Mouse (Mus musculus) liver, embryonic 15.5 days (tissue): ENCODE results near the gene Senp5. TPM values are rescaled to one million over a fixed set of nuclear protein-coding genes. Genes with fewer than 3 reads are reported as not detected.

Source experiments
- ATAC-seq: fragments of 200-750 bp; cut with Nextera tagmentation; 2 replicates; pipeline ENCODE4 v1.8.0; 2017; ENCODE audit warnings: moderate number of reproducible peaks, mild to moderate bottlenecking, moderate library complexity; ENCODE audit not compliant: insufficient read depth
- H3K27ac ChIP-seq: fragments of 300-500 bp; sonication (generic); replicated peaks from 2 replicates; pipeline ENCODE4 v1.5.1; 2015; ENCODE audit warnings: mild to moderate bottlenecking, inconsistent platforms
- H3K27me3 ChIP-seq: fragments of 300-500 bp; sonication (generic); 2 replicates; pipeline ENCODE4 v1.6.1; 2015; ENCODE audit warnings: mild to moderate bottlenecking, inconsistent platforms
- H3K36me3 ChIP-seq: fragments of 300-500 bp; sonication (generic); replicated peaks from 2 replicates; pipeline ENCODE4 v1.6.1; 2015; ENCODE audit warnings: moderate library complexity, mild to moderate bottlenecking, inconsistent platforms
- H3K4me1 ChIP-seq: fragments of 300-500 bp; sonication (generic); replicated peaks from 2 replicates; pipeline ENCODE4 v1.6.1; 2015; ENCODE audit warnings: inconsistent platforms
- H3K4me2 ChIP-seq: fragments of 300-500 bp; sonication (generic); 2 replicates; pipeline ENCODE4 v1.6.1; 2015; ENCODE audit warnings: moderate library complexity, mild to moderate bottlenecking, inconsistent platforms
- H3K4me3 ChIP-seq: fragments of 300-500 bp; sonication (generic); replicated peaks from 2 replicates; pipeline ENCODE4 v1.5.1; 2015; ENCODE audit warnings: mild to moderate bottlenecking, inconsistent platforms
- H3K9ac ChIP-seq: fragments of 300-500 bp; sonication (generic); 2 replicates; pipeline ENCODE4 v1.6.1; 2015; ENCODE audit warnings: moderate library complexity, mild to moderate bottlenecking, inconsistent platforms
- H3K9me3 ChIP-seq: fragments of 300-500 bp; sonication (generic); replicated peaks from 2 replicates; pipeline ENCODE4 v1.6.1; 2016; ENCODE audit warnings: inconsistent platforms
- whole genome bisulfite sequencing: fragments of 180-500 bp; shearing (Covaris S2); methylation state at CpG from one replicate; pipeline ENCODE4 v1.1.7; 2015; ENCODE audit warnings: mixed read lengths; ENCODE audit not compliant: insufficient replicate concordance; 5-methylcytosine and 5-hydroxymethylcytosine counted together
- polyA plus RNA-seq: library from polyadenylated mRNA; unstranded; fragments of >200 nt; fragmentation: Nextera tagmentation; extraction: Ambion mirVana; gene quantifications from 2 replicates; pipeline ENCODE4 v1.2.1, GENCODE M21; 2015

Gene Senp5
- polyA plus RNA-seq, 1 experiment from 2014 or later, result 4.7 TPM

DNA sequence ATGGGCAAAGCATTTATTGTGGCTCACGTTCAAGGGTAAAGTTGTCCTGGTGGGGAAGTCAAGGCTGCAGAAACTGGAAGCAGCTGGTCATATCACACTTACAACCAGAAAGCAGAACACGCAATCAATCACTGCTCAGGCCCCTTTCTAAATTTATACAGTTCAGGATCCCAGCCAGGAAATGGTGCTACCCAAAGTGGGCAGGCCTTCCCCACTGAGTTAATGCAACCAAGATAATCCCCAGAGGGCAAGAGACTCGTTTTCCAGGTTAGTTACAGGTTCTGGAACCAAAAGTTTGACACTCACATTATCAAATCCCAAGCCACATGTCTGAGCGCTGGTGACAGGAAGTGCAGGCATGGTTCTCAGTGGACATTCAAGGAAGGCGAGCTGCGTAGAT is 64.2 kb downstream of the Senp5 start:
- Histone ChIP-seq H3K27me3 (peaks cover 33% of the 10 kb centered on the region), H3K36me3 (no peaks in the 10 kb centered on the region), H3K27ac (no peak overlapping the region), H3K4me1 (peaks cover 7% of the 10 kb centered on the region; the same call in 1 of the 2 replicates), H3K9ac (no peak overlapping the region), H3K4me3 (no peak overlapping the region), H3K4me2 (no peak overlapping the region), H3K9me3 (no peaks in the 10 kb centered on the region)
- 33% methylated on average over 6 of the region's 6 CpGs for WGBS
- ATAC-seq, result no peak

DNA sequence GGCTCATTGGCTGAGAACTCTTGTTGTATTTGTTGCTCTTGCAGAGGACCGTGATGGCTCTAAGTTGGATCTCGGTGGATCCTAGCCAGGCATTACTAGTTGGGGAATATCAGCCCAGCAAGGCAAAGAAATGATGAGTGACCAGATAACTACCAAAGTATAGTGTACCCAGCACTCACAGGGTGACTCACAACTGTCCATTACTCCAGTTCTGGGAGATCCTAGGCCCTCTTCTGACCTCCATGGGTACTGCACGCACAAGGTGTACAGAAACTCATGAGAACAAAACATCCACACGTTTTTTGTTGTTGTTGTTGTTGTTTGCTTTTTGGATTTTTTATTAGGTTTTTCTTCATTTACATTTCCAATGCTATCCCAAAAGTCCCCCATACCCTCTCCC is 66.5 kb downstream of the Senp5 start:
- H3K36me3 ChIP-seq, result no peaks in the 10 kb centered on the region
- ATAC-seq, result no peak
- H3K9ac ChIP-seq, result no peak overlapping the region
- peaks cover 56% of the 10 kb centered on the region for H3K27me3 ChIP-seq
- no peaks in the 10 kb centered on the region for H3K9me3 ChIP-seq
- no peak overlapping the region for H3K4me3 ChIP-seq
- H3K4me1 ChIP-seq, result peaks cover 17% of the 10 kb centered on the region
- 63% methylated on average over 4 of the region's 4 CpGs for WGBS
- H3K4me2 ChIP-seq, result no peak overlapping the region
- no peak overlapping the region for H3K27ac ChIP-seq

DNA sequence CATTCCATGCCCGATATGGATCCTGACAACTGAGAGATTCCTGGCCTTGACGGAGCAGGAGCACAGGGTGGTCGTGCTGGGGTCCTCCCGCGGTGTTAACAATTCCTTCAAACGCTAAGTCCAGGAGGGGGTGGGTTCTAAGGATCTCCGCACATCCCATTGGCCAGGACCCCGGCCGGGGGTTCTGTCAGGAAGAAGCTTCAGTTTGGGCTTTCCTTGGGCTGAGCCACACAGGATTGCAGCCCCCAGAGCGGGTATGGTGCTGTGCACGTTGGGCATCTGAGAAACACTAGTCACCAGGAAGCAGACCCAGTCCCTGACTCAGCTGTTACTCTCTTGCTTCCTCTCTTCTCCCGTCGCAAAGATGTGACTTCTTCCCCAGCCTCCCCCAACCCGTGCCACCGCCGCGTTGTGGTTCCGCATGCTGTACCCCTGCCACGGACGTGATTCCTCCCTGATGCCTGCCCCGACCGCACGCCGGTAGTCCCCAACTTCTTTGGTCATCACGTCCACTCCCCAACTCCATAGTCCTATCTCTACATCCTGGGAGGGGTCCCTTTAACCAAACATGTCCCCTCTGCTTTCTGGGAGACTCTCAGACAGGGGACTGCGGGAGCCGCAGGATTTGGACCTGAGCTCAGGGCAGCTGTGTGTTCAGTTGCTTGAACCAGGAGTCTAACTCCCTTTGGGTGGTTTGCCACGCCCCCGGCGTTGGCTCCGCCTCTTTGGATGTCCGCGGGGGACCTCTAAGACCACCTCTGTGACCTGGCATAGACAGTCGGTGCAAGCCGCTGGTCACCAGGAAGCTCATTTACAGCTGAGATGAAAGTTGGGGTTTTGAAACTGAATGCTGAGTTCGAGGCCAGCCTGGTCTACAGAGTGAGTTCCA is 67.8 kb downstream of the Senp5 start:
- Histone ChIP-seq H3K27me3 (peaks cover 63% of the 10 kb centered on the region), H3K27ac (no peak overlapping the region), H3K4me2 (peak overlapping the region; percentile 50), H3K9me3 (no peaks in the 10 kb centered on the region), H3K36me3 (no peaks in the 10 kb centered on the region), H3K4me1 (peaks cover 17% of the 10 kb centered on the region), H3K9ac (no peak overlapping the region), H3K4me3 (peak overlapping the region; percentile 14; the same call in 1 of the 2 replicates)
- WGBS, result 5% methylated on average over 36 of the region's 36 CpGs
- peak; percentile 32; the same call in 1 of the 2 replicates for ATAC-seq

DNA sequence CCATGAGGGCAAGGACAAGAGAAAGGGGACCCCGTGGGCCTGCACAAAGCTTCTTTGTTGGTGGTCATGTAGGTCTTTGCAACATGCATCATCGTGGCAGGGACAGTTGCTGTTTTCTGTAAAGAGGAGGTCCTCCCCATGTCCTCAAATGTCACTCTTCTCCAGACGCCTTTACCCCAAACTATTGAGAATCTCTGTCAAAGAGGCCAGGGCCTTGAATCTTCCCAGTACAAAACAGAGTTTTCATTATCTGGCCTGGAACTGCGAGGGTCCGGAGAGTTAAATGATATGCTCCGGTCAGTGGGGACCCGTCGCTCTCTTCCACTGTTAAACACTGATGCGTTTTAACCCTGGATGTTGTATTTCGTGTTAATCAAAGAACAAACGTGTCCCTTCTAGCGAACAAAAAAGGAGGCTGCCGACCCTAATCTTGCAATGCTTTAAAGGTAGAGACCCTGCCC is 68.5 kb downstream of the Senp5 start:
- Histone ChIP-seq H3K27ac (no peak overlapping the region), H3K27me3 (peaks cover 70% of the 10 kb centered on the region), H3K36me3 (no peaks in the 10 kb centered on the region), H3K9ac (no peak overlapping the region), H3K4me1 (peaks cover 17% of the 10 kb centered on the region), H3K4me2 (peak overlapping the region; percentile 50), H3K9me3 (no peaks in the 10 kb centered on the region), H3K4me3 (0 out of 2 replicates have a peak overlapping the region, but pooled peaks have one; percentile 14)
- WGBS, result 28% methylated on average over 13 of the region's 13 CpGs
- ATAC-seq, result no peak

DNA sequence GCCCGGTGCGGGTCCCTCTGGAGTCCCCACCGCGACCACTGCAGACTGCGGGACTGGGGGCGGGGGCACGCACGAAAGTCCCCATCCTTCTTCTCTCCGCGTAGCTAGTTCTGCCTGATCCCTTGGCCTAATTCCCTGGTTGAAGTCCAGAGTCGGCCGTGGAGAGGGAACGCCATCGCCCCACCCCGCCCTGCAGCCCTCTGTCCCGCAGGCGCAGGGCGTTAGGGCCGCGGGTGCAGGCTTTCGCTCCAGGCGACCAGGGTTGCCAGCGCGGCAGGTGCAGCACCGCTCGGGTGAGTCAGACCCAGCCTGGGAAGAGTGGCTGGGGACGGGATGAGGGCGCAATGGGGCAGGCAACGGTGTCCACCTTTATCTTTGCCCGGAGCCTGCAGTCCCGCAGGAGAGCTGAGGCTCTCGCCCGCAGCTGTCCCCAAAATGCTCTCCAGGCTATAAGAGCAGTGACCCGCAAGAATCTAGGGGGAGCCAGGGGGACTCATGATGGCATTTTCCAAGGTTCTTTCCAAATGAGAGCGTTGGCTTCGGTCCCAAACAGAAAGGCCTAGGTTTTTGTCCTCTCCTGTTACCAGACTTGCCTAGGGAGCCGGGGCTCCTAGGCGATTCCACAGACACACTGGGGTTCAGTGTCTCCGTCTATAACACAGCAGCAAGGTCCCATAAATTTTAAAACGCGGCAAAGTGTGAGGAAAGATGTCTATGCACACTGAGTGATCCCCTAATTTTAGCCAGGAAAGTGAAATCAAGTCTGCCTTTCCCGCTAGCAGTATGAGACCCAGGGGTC is 69.1 kb downstream of the Senp5 start, which contains the start of gene Pigz:
Gene Pigz, plus strand, starts transcription at position 101 of the 799 bp plus-strand sequence.
- Histone ChIP-seq H3K36me3 (no peaks in the 10 kb centered on the region), H3K4me2 (peak within 1 kb of the TSS; percentile 82), H3K4me3 (peak within 1 kb of the TSS; percentile 54), H3K27ac (no peak within 1 kb of the TSS), H3K27me3 (peaks cover 70% of the 10 kb centered on the region), H3K9ac (no peak within 1 kb of the TSS; the same call in 1 of the 2 replicates), H3K9me3 (no peaks in the 10 kb centered on the region), H3K4me1 (peaks cover 17% of the 10 kb centered on the region)
- no peak for ATAC-seq
- WGBS, result 9% methylated on average over 42 of the region's 42 CpGs

DNA sequence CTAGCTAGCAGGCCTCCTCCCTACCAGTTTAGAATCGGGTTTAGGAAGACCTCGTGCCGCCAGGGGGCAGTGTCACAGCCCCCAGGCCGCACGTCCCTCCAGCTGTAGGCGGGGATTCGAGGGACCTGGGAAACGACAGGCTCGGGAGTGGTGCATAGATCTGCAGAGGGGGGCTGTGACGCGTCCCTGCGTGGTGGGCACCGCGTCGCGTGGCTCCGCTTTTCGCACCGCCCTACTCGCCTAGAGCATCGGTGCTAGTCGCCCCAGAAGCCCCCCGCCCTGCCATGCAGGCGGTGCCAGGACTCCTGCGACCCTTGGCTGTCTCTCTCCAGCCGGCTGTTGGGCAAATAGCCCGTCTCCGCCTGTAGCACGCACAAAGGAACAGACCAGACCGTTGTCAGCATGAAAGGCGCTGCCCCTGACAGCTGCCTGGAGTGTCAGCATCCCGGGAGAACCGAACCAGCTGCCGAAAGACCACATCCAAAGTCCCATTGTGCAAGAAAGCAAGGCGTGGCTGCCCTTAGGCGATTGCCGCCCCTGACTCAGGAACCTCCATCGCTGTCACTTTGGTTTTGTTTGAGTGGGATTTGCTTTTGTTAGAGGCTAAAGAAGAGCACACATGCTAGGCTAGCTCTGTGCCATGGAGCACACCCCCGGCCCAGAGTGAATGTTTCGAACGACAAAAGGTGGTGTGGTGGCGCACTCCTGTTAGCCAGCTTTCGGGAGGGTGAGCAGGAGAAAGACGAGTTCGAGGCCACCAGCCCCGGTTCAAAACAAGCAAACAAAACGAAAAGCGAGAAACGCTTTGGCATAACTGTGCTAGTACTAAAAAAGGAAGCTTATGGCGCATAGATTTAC is 70.0 kb downstream of the Senp5 start:
- ATAC-seq, result peak; percentile 37; the same call in 1 of the 2 replicates
- WGBS, result 1% methylated on average over 50 of the region's 50 CpGs
- peak overlapping the region; percentile 54 for H3K4me3 ChIP-seq
- H3K9me3 ChIP-seq, result no peaks in the 10 kb centered on the region
- H3K9ac ChIP-seq, result no peak overlapping the region; the same call in 1 of the 2 replicates
- H3K4me2 ChIP-seq, result peak overlapping the region; percentile 82
- peaks cover 17% of the 10 kb centered on the region for H3K4me1 ChIP-seq
- peaks cover 70% of the 10 kb centered on the region for H3K27me3 ChIP-seq
- H3K36me3 ChIP-seq, result no peaks in the 10 kb centered on the region
- H3K27ac ChIP-seq, result no peak overlapping the region

DNA sequence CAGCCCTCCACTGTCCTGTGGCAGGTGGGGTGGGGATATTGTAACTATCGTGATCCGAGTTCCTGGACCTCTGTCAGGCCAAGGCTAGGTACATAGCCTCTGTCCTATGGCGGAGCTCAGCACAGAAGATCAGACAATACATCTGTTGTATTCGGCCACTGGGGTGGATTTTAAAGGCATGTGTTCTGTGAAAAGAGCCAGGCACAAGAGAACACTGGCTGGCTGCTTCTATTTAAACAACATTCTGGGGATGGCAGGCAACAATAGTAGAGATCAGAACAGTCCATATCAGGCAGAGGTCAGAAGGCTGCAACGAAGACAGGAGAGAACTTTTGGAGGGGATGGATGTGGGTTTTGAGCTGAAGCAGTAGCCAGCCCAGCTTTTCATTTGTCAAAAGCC is 70.8 kb downstream of the Senp5 start:
- ATAC-seq, result no peak
- H3K36me3 ChIP-seq, result no peaks in the 10 kb centered on the region
- H3K4me1 ChIP-seq, result peaks cover 17% of the 10 kb centered on the region
- 52% methylated on average over 5 of the region's 5 CpGs for WGBS
- H3K9ac ChIP-seq, result no peak overlapping the region
- no peaks in the 10 kb centered on the region for H3K9me3 ChIP-seq
- H3K27ac ChIP-seq, result no peak overlapping the region
- no peak overlapping the region for H3K4me2 ChIP-seq
- peaks cover 70% of the 10 kb centered on the region for H3K27me3 ChIP-seq
- H3K4me3 ChIP-seq, result no peak overlapping the region

DNA sequence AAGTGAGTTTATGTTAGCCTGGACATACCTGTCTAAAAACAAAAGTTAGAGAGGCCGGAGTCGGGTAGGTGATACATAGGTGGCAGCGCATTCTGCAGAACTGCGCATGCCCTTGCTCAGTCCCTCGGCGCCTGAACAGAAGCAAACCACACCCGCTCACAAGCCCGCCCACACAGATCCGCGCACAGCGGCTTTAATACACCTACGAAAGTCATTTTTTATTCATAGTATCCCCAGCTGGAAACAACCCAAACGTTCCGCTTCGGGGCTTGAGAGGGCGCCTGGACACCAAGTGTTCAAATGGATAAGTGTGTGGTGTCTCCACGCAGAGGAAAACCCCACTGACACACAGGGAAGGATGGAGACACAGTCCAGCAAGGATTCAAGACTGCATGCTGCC is 71.8 kb downstream of the Senp5 start:
- no peak overlapping the region for H3K4me2 ChIP-seq
- no peaks in the 10 kb centered on the region for H3K36me3 ChIP-seq
- H3K4me3 ChIP-seq, result no peak overlapping the region
- peaks cover 62% of the 10 kb centered on the region for H3K27me3 ChIP-seq
- no peak overlapping the region for H3K9ac ChIP-seq
- ATAC-seq, result no peak
- WGBS, result 59% methylated on average over 17 of the region's 17 CpGs
- no peaks in the 10 kb centered on the region for H3K9me3 ChIP-seq
- peaks cover 17% of the 10 kb centered on the region for H3K4me1 ChIP-seq
- no peak overlapping the region for H3K27ac ChIP-seq

DNA sequence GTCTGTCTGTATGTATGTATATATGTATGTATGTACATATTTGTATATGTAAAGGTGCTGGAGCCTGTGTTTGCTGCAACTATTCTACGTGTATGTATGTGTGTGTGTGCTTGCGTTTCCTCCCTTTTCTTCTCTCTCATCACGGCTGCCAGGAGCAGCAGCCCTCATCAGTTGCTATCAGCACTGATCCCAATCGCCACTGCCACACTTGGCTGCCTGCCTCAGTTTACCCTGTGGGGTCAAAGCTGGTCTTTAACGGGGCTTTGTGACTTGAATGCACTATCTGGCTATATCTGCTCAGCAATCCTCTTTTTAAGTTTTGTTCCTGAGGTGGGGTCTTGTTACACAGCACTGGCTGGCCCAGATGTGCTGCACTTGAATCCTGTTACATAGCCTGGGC is 75.7 kb downstream of the Senp5 start:
- Histone ChIP-seq H3K4me3 (no peak overlapping the region), H3K27me3 (peaks cover 22% of the 10 kb centered on the region), H3K27ac (no peak overlapping the region), H3K4me1 (no peaks in the 10 kb centered on the region), H3K4me2 (no peak overlapping the region), H3K9me3 (no peaks in the 10 kb centered on the region), H3K36me3 (no peaks in the 10 kb centered on the region), H3K9ac (no peak overlapping the region)
- no peak for ATAC-seq
- WGBS, result 59% methylated on average over 5 of the region's 5 CpGs

DNA sequence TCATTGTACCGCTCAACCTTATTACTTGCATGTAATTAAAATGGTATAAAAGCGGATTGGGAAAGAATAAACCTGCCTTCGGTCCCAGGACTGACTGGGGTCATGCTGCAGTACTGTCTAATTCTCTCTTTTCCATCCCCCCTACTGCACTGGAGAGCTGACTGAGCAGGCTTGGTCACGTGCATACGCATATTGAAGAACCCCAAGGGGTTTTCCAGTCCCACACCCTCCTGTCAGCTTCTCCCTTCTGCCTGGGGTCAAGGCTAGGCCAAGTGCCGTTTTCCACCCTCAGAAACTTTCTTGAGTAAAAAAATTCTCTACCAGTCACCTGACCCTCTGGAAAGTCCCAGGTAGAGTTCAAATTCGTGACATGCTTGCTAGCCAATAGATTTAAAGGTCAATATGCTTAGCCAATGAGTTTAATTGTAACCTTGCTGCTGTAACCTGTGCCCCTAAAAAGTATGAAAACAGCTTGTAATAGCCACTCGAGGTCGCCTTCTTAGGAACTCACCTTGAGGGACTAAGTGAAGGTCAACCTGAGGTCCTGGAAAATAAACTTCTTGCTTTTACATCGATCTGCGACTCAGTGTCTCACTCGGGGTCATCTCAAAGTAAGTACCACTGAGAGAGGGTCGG is 76.4 kb downstream of the Senp5 start:
- WGBS, result 65% methylated on average over 13 of the region's 13 CpGs
- H3K9ac ChIP-seq, result no peak overlapping the region
- H3K4me2 ChIP-seq, result no peak overlapping the region
- no peak overlapping the region for H3K4me3 ChIP-seq
- no peaks in the 10 kb centered on the region for H3K9me3 ChIP-seq
- H3K4me1 ChIP-seq, result no peaks in the 10 kb centered on the region
- H3K27me3 ChIP-seq, result peaks cover 15% of the 10 kb centered on the region
- no peak for ATAC-seq
- H3K36me3 ChIP-seq, result no peaks in the 10 kb centered on the region
- no peak overlapping the region for H3K27ac ChIP-seq
